Mouse (Mus musculus): ENCODE measurements around the gene Lrch1.

The Lrch1 gene

GRCm38 (mm10) chr14:74947376-74948013, at the start of gene Lrch1:
Gene Lrch1, minus strand, starts transcription at chr14:74947876.
- DNase-seq (ENCODE audit: low spot score) = peak; percentile 80

GRCm38 (mm10) chr14:74997041-74997440, 49.4 kb upstream of the Lrch1 start:
- DNase-seq (ENCODE audit: low spot score) = no peak

GRCm38 (mm10) chr14:74996556-74996955, 48.9 kb upstream of the Lrch1 start:
- DNase-seq (ENCODE audit: low spot score) = no peak

- DNase-seq (ENCODE audit: low spot score) = peak; percentile 93
Measured at GRCm38 (mm10) chr14:74990504-74990903, 42.8 kb upstream of the Lrch1 start.

- DNase-seq (ENCODE audit: low spot score) = no peak
Measured at GRCm38 (mm10) chr14:74989909-74990308, 42.2 kb upstream of the Lrch1 start.

- no peak for DNase-seq (ENCODE audit: low spot score)
Measured at GRCm38 (mm10) chr14:74989322-74989721, 41.6 kb upstream of the Lrch1 start.

GRCm38 (mm10) chr14:74986527-74986926, 38.9 kb upstream of the Lrch1 start:
- DNase-seq (ENCODE audit: low spot score) = no peak

- no peak for DNase-seq (ENCODE audit: low spot score)
Measured at GRCm38 (mm10) chr14:74985658-74986057, 38.0 kb upstream of the Lrch1 start.

GRCm38 (mm10) chr14:74984817-74985391, 37.2 kb upstream of the Lrch1 start:
- DNase-seq (ENCODE audit: low spot score) = peak; percentile 12

- no peak for DNase-seq (ENCODE audit: low spot score)
Measured at GRCm38 (mm10) chr14:74983079-74983478, 35.4 kb upstream of the Lrch1 start.

- DNase-seq (ENCODE audit: low spot score) = no peak
Measured at GRCm38 (mm10) chr14:74981016-74981415, 33.3 kb upstream of the Lrch1 start.

- DNase-seq (ENCODE audit: low spot score) = no peak
Measured at GRCm38 (mm10) chr14:74976972-74977371, 29.3 kb upstream of the Lrch1 start.

GRCm38 (mm10) chr14:74974136-74974651, 26.5 kb upstream of the Lrch1 start:
- DNase-seq (ENCODE audit: low spot score) = no peak

- no peak for DNase-seq (ENCODE audit: low spot score)
Measured at GRCm38 (mm10) chr14:74972687-74973086, 25.0 kb upstream of the Lrch1 start.

GRCm38 (mm10) chr14:74972216-74972615, 24.5 kb upstream of the Lrch1 start:
- no peak for DNase-seq (ENCODE audit: low spot score)

GRCm38 (mm10) chr14:74963402-74963764, 15.7 kb upstream of the Lrch1 start:
- no peak for DNase-seq (ENCODE audit: low spot score)

- DNase-seq (ENCODE audit: low spot score) = no peak
Measured at GRCm38 (mm10) chr14:74962713-74963401, 15.2 kb upstream of the Lrch1 start.

GRCm38 (mm10) chr14:74960568-74960967, 12.9 kb upstream of the Lrch1 start:
- DNase-seq (ENCODE audit: low spot score) = no peak

GRCm38 (mm10) chr14:74956702-74957101, 9.0 kb upstream of the Lrch1 start:
- DNase-seq (ENCODE audit: low spot score) = no peak

- no peak for DNase-seq (ENCODE audit: low spot score)
Measured at GRCm38 (mm10) chr14:74956234-74956633, 8.6 kb upstream of the Lrch1 start.

GRCm38 (mm10) chr14:74948426-74949240, 957 bp upstream of the Lrch1 start:
- DNase-seq (ENCODE audit: low spot score) = peak; percentile 75

- no peak for DNase-seq (ENCODE audit: low spot score)
Measured at GRCm38 (mm10) chr14:74948014-74948396, 329 bp upstream of the Lrch1 start.
